Mouse (Mus musculus) cerebellum, postnatal 4 days (tissue): Measurements from ENCODE around the gene Gnptab.
"Not testable (repeated sequence)": the region's sequence is repeated elsewhere in the genome, so short reads cannot be mapped to it uniquely, and the experiment has no call there.

ENCODE experiments used
- DNase-seq, 2 experiments: peaks; one replicate each; pipeline ENCODE4 v3.0.0; 2022; ENCODE audit warnings: low spot score in 2 of 2, mixed read lengths in 1 of 2

Gene Gnptab

GRCm38 (mm10) chr10:88412290-88412995 lies 33.5 kb downstream of the Gnptab start:
- DNase-seq, result no peak

- DNase-seq, result no peak
Observed at GRCm38 (mm10) chr10:88417686-88418085, 38.8 kb downstream of the Gnptab start.

GRCm38 (mm10) chr10:88420141-88420541 lies 41.2 kb downstream of the Gnptab start:
- DNase-seq, result no peak

GRCm38 (mm10) chr10:88420655-88421435 lies 41.9 kb downstream of the Gnptab start:
- no peak for DNase-seq

GRCm38 (mm10) chr10:88426158-88426816 lies 47.4 kb downstream of the Gnptab start:
- peak in 1 of 2 experiments; percentile 45 for DNase-seq

- no peak for DNase-seq
Observed at GRCm38 (mm10) chr10:88426896-88427295, 48.0 kb downstream of the Gnptab start.

GRCm38 (mm10) chr10:88427998-88428397 lies 49.1 kb downstream of the Gnptab start:
- DNase-seq, result no peak

GRCm38 (mm10) chr10:88441224-88441623 lies 62.3 kb downstream of the Gnptab start:
- no peak for DNase-seq

GRCm38 (mm10) chr10:88451221-88451620 lies 72.3 kb downstream of the Gnptab start:
- DNase-seq, result peak in 1 of 2 experiments; percentile 47

- no peak for DNase-seq
Observed at GRCm38 (mm10) chr10:88451990-88452389, 73.1 kb downstream of the Gnptab start.

GRCm38 (mm10) chr10:88457816-88458215 lies 78.9 kb downstream of the Gnptab start:
- DNase-seq, result no peak

- no peak for DNase-seq
Observed at GRCm38 (mm10) chr10:88459502-88459992, 80.6 kb downstream of the Gnptab start, which contains the start of gene Sycp3. TSS of gene Sycp3 (plus strand) at chr10:88459569.

GRCm38 (mm10) chr10:88460122-88460820 lies 81.3 kb downstream of the Gnptab start:
- DNase-seq, result no peak

GRCm38 (mm10) chr10:88482866-88483265 lies 103.9 kb downstream of the Gnptab start:
- not testable (repeated sequence) for DNase-seq

GRCm38 (mm10) chr10:88488629-88489028 lies 109.7 kb downstream of the Gnptab start:
- no peak for DNase-seq

GRCm38 (mm10) chr10:88491632-88492031 lies 112.7 kb downstream of the Gnptab start:
- DNase-seq, result no peak

- no peak for DNase-seq
Observed at GRCm38 (mm10) chr10:88492658-88493057, 113.7 kb downstream of the Gnptab start.

- DNase-seq, result no peak
Observed at GRCm38 (mm10) chr10:88494959-88495587, 116.1 kb downstream of the Gnptab start.
